Mouse (Mus musculus): ENCODE results near the gene Pik3r2. TPM values are rescaled to one million over a fixed set of nuclear protein-coding genes. Genes with fewer than 3 reads are reported as not detected.

Pik3r2 gene
- polyA plus RNA-seq, 1 experiment from 2014 or later = 84.5 TPM

GRCm38 (mm10) chr8:70742981-70743655 is 33.4 kb downstream of the Pik3r2 start:
- Histone ChIP-seq H3K36me3 (no peaks in the 10 kb centered on the region), H3K9ac (peak overlapping the region; percentile 37), H3K4me3 (peak overlapping the region; percentile 29), H3K27ac (no peak overlapping the region), H3K27me3 (peaks cover 78% of the 10 kb centered on the region), H3K9me3 (replicated peaks) (no peaks in the 10 kb centered on the region), H3K4me2 (replicated peaks) (peak overlapping the region; percentile 52), H3K4me1 (peaks cover 19% of the 10 kb centered on the region)
- 3% methylated on average over 38 of the region's 38 CpGs for WGBS
- 0 out of 2 replicates have a peak, but pooled peaks have one; percentile 34 for ATAC-seq (ENCODE audit: low FRiP score)

- Histone ChIP-seq H3K27ac (no peak overlapping the region), H3K9me3 (replicated peaks) (no peaks in the 10 kb centered on the region), H3K36me3 (no peaks in the 10 kb centered on the region), H3K9ac (no peak overlapping the region), H3K4me1 (peaks cover 18% of the 10 kb centered on the region), H3K4me3 (no peak overlapping the region), H3K27me3 (peaks cover 69% of the 10 kb centered on the region), H3K4me2 (replicated peaks) (no peak overlapping the region)
- no peak for ATAC-seq (ENCODE audit: low FRiP score)
- 72% methylated on average over 11 of the region's 11 CpGs for WGBS
Observed at GRCm38 (mm10) chr8:70742176-70742575, 34.3 kb downstream of the Pik3r2 start.

- Histone ChIP-seq H3K4me2 (replicated peaks) (no peak overlapping the region), H3K27me3 (peaks cover 67% of the 10 kb centered on the region), H3K4me1 (peaks cover 16% of the 10 kb centered on the region), H3K4me3 (no peak overlapping the region), H3K9ac (no peak overlapping the region), H3K36me3 (no peaks in the 10 kb centered on the region), H3K9me3 (replicated peaks) (no peaks in the 10 kb centered on the region), H3K27ac (no peak overlapping the region)
- ATAC-seq (ENCODE audit: low FRiP score) = no peak
- WGBS = 58% methylated on average over 5 of the region's 5 CpGs
Observed at GRCm38 (mm10) chr8:70741661-70742060, 34.9 kb downstream of the Pik3r2 start.

GRCm38 (mm10) chr8:70738211-70738610 is 38.3 kb downstream of the Pik3r2 start:
- Histone ChIP-seq H3K27me3 (peaks cover 33% of the 10 kb centered on the region), H3K4me1 (peaks cover 4% of the 10 kb centered on the region; the same call in 1 of the 2 replicates), H3K27ac (no peak overlapping the region), H3K36me3 (no peaks in the 10 kb centered on the region), H3K9me3 (replicated peaks) (no peaks in the 10 kb centered on the region), H3K9ac (no peak overlapping the region), H3K4me3 (no peak overlapping the region), H3K4me2 (replicated peaks) (no peak overlapping the region)
- ATAC-seq (ENCODE audit: low FRiP score) = no peak
- WGBS = 57% methylated on average over 3 of the region's 3 CpGs

- H3K4me1 ChIP-seq = no peaks in the 10 kb centered on the region
- no peak overlapping the region for H3K27ac ChIP-seq
- no peak overlapping the region for H3K9ac ChIP-seq
- H3K27me3 ChIP-seq = peaks cover 33% of the 10 kb centered on the region
- no peak overlapping the region for H3K4me2 ChIP-seq (replicated peaks)
- H3K4me3 ChIP-seq = no peak overlapping the region
- WGBS = 80% methylated on average over 5 of the region's 5 CpGs
- H3K36me3 ChIP-seq = no peaks in the 10 kb centered on the region
- ATAC-seq (ENCODE audit: low FRiP score) = no peak
- H3K9me3 ChIP-seq (replicated peaks) = no peaks in the 10 kb centered on the region
Observed at GRCm38 (mm10) chr8:70737705-70738104, 38.8 kb downstream of the Pik3r2 start.

GRCm38 (mm10) chr8:70730956-70731355 is 45.6 kb downstream of the Pik3r2 start:
- H3K4me2 ChIP-seq (replicated peaks) = no peak overlapping the region
- H3K4me1 ChIP-seq = peaks cover 5% of the 10 kb centered on the region
- no peaks in the 10 kb centered on the region for H3K9me3 ChIP-seq (replicated peaks)
- H3K27ac ChIP-seq = no peak overlapping the region
- peaks cover 69% of the 10 kb centered on the region for H3K27me3 ChIP-seq
- no peaks in the 10 kb centered on the region for H3K36me3 ChIP-seq
- no peak for ATAC-seq (ENCODE audit: low FRiP score)
- WGBS = 84% methylated on average over 4 of the region's 4 CpGs
- no peak overlapping the region for H3K9ac ChIP-seq
- no peak overlapping the region for H3K4me3 ChIP-seq

- Histone ChIP-seq H3K4me2 (replicated peaks) (peak overlapping the region; percentile 42), H3K9me3 (replicated peaks) (no peaks in the 10 kb centered on the region), H3K27me3 (peaks cover 72% of the 10 kb centered on the region), H3K36me3 (no peaks in the 10 kb centered on the region), H3K4me3 (peak overlapping the region; percentile 24), H3K4me1 (peaks cover 5% of the 10 kb centered on the region), H3K9ac (peak overlapping the region; percentile 36; the same call in 1 of the 2 replicates), H3K27ac (no peak overlapping the region)
- WGBS = 5% methylated on average over 34 of the region's 34 CpGs
- no peak for ATAC-seq (ENCODE audit: low FRiP score)
Observed at GRCm38 (mm10) chr8:70729808-70730475, 46.6 kb downstream of the Pik3r2 start.

- Histone ChIP-seq H3K27ac (no peak overlapping the region), H3K36me3 (no peaks in the 10 kb centered on the region), H3K4me3 (no peak overlapping the region), H3K4me1 (peaks cover 5% of the 10 kb centered on the region), H3K9me3 (replicated peaks) (no peaks in the 10 kb centered on the region), H3K4me2 (replicated peaks) (no peak overlapping the region), H3K9ac (no peak overlapping the region), H3K27me3 (peaks cover 57% of the 10 kb centered on the region)
- WGBS = 46% methylated on average over 11 of the region's 11 CpGs
- ATAC-seq (ENCODE audit: low FRiP score) = no peak
Observed at GRCm38 (mm10) chr8:70726721-70727120, 49.8 kb downstream of the Pik3r2 start.

GRCm38 (mm10) chr8:70725792-70726447 is 50.6 kb downstream of the Pik3r2 start:
- Histone ChIP-seq H3K4me3 (no peak overlapping the region), H3K9me3 (replicated peaks) (no peaks in the 10 kb centered on the region), H3K27ac (no peak overlapping the region), H3K36me3 (no peaks in the 10 kb centered on the region), H3K4me1 (peaks cover 5% of the 10 kb centered on the region), H3K4me2 (replicated peaks) (no peak overlapping the region), H3K9ac (no peak overlapping the region), H3K27me3 (peaks cover 49% of the 10 kb centered on the region)
- 33% methylated on average over 14 of the region's 14 CpGs for WGBS
- no peak for ATAC-seq (ENCODE audit: low FRiP score)

- H3K4me3 ChIP-seq = no peak overlapping the region
- no peak for ATAC-seq (ENCODE audit: low FRiP score)
- peaks cover 39% of the 10 kb centered on the region for H3K27me3 ChIP-seq
- no peaks in the 10 kb centered on the region for H3K4me1 ChIP-seq
- H3K4me2 ChIP-seq (replicated peaks) = no peak overlapping the region
- H3K9me3 ChIP-seq (replicated peaks) = no peaks in the 10 kb centered on the region
- no peaks in the 10 kb centered on the region for H3K36me3 ChIP-seq
- WGBS = 77% methylated on average over 12 of the region's 12 CpGs
- no peak overlapping the region for H3K9ac ChIP-seq
- no peak overlapping the region for H3K27ac ChIP-seq
Observed at GRCm38 (mm10) chr8:70724216-70724615, 52.3 kb downstream of the Pik3r2 start.

- Histone ChIP-seq H3K36me3 (no peaks in the 10 kb centered on the region), H3K27me3 (peaks cover 34% of the 10 kb centered on the region), H3K27ac (no peak within 1 kb of the TSS), H3K9ac (no peak within 1 kb of the TSS), H3K9me3 (replicated peaks) (no peaks in the 10 kb centered on the region), H3K4me3 (no peak within 1 kb of the TSS), H3K4me1 (no peaks in the 10 kb centered on the region), H3K4me2 (replicated peaks) (no peak within 1 kb of the TSS)
- 52% methylated on average over 7 of the region's 7 CpGs for WGBS
- no peak for ATAC-seq (ENCODE audit: low FRiP score)
Observed at GRCm38 (mm10) chr8:70723486-70724210, 52.9 kb downstream of the Pik3r2 start, which contains the start of gene Pde4c. TSS of gene Pde4c (plus strand) at chr8:70723720.

- no peak overlapping the region for H3K4me2 ChIP-seq (replicated peaks)
- no peaks in the 10 kb centered on the region for H3K36me3 ChIP-seq
- no peaks in the 10 kb centered on the region for H3K4me1 ChIP-seq
- WGBS = 88% methylated on average over 8 of the region's 8 CpGs
- no peak overlapping the region for H3K27ac ChIP-seq
- ATAC-seq (ENCODE audit: low FRiP score) = no peak
- H3K27me3 ChIP-seq = peaks cover 20% of the 10 kb centered on the region
- H3K9ac ChIP-seq = no peak overlapping the region
- H3K4me3 ChIP-seq = no peak overlapping the region
- no peaks in the 10 kb centered on the region for H3K9me3 ChIP-seq (replicated peaks)
Observed at GRCm38 (mm10) chr8:70721601-70722000, 54.9 kb downstream of the Pik3r2 start.
